In genomic region chrX:99534922-99535321, GRCm38 (mm10) we compare ENCODE assay signal across 12 mouse cellular contexts.
A peak's percentile ranks its signal among the peaks of the same experiment; 100 is the strongest.
DNase-seq lines count a peak whose midpoint lies in the region; ATAC-seq and TF ChIP-seq lines count a peak whose summit lies in the region.
"Had no signal": no experiment of that assay in that cellular context is flagged by ENCODE, and none has a peak within 500 bp of the region (broad histone marks: within the 10 kb centered on the region; RNA-seq: fewer than 3 reads in every experiment).

No protein-coding gene starts in this region.

- TF ChIP-seq CTCF in kidney, adult 2 months (conservative IDR thresholded peaks at IDR 0.05; ENCODE audit: insufficient read depth, insufficient read length, low read depth, low read length), result no peak

- H3K4me1 ChIP-seq in kidney, adult 2 months (ENCODE audit: control insufficient read depth, insufficient read depth, low read length), result peaks cover 3% of the 10 kb centered on the region; the same call in 1 of the 2 replicates
- H3K4me1 ChIP-seq in kidney, embryonic 14.5 days (ENCODE audit: control insufficient read depth, insufficient read depth, low read length), result no peaks in the 10 kb centered on the region
- H3K4me1 ChIP-seq in midbrain, embryonic 16.5 days (ENCODE audit: control insufficient read depth, insufficient read depth, low read length), result peaks cover 8% of the 10 kb centered on the region; the same call in 1 of the 2 replicates

- no peak overlapping the region for H3K4me2 ChIP-seq in kidney, embryonic 14.5 days (replicated peaks; ENCODE audit: low read depth, low read length)
- no peak overlapping the region for H3K4me2 ChIP-seq in midbrain, embryonic 16.5 days (ENCODE audit: low read length)
- H3K4me2 ChIP-seq: hindbrain, embryonic 14.5 days; lung, embryonic 14.5 days had no signal

- no peak for TF ChIP-seq POLR2A in kidney, adult 2 months (IDR thresholded peaks at IDR 0.05; ENCODE audit: low read depth, low read length)

- no peaks in the 10 kb centered on the region for H3K36me3 ChIP-seq in kidney, adult 2 months (ENCODE audit: control insufficient read depth, insufficient read depth, low read length)
- no peaks in the 10 kb centered on the region for H3K36me3 ChIP-seq in kidney, embryonic 14.5 days (ENCODE audit: control insufficient read depth, insufficient read depth, low read length)
- no peaks in the 10 kb centered on the region for H3K36me3 ChIP-seq in midbrain, embryonic 16.5 days (ENCODE audit: control insufficient read depth, insufficient read depth, low read length)

- H3K9ac ChIP-seq in kidney, embryonic 14.5 days (ENCODE audit: low read depth, low read length), result no peak overlapping the region
- no peak overlapping the region for H3K9ac ChIP-seq in midbrain, embryonic 16.5 days (ENCODE audit: low read depth, low read length)
- H3K9ac ChIP-seq: hindbrain, embryonic 14.5 days; lung, embryonic 14.5 days had no signal

- H3K27ac ChIP-seq in kidney, adult 2 months (ENCODE audit: insufficient read depth, low read depth, low read length), result no peak overlapping the region
- H3K27ac ChIP-seq in kidney, embryonic 14.5 days (ENCODE audit: low read depth, low read length), result no peak overlapping the region
- H3K27ac ChIP-seq in midbrain, embryonic 16.5 days (ENCODE audit: low read length), result peak overlapping the region; percentile 55; the same call in 1 of the 2 replicates
- H3K27ac ChIP-seq: hindbrain, embryonic 14.5 days had no signal

- WGBS in kidney, adult 2 months, result 45% methylated on average over 4 of the region's 4 CpGs
- 73% methylated on average over 4 of the region's 4 CpGs for WGBS in kidney, embryonic 14.5 days
- 48% methylated on average over 4 of the region's 4 CpGs for WGBS in midbrain, embryonic 16.5 days

- H3K4me3 ChIP-seq in kidney, adult 2 months (ENCODE audit: insufficient read depth, low read depth, low read length), result no peak overlapping the region
- H3K4me3 ChIP-seq in kidney, embryonic 14.5 days (ENCODE audit: low read length), result no peak overlapping the region
- no peak overlapping the region for H3K4me3 ChIP-seq in midbrain, embryonic 16.5 days (ENCODE audit: low read depth, low read length)
- H3K4me3 ChIP-seq: myocyte had no signal

- no peaks in the 10 kb centered on the region for H3K27me3 ChIP-seq in kidney, adult 2 months (replicated peaks; ENCODE audit: control insufficient read depth, insufficient read depth, low read length)
- no peaks in the 10 kb centered on the region; the same call in 1 of the 2 replicates for H3K27me3 ChIP-seq in kidney, embryonic 14.5 days (ENCODE audit: control insufficient read depth, insufficient read depth, low read length)
- H3K27me3 ChIP-seq in midbrain, embryonic 16.5 days (ENCODE audit: control insufficient read depth, insufficient read depth, low read depth, low read length), result peaks cover 16% of the 10 kb centered on the region

- ATAC-seq in kidney, embryonic 14.5 days (ENCODE audit: low FRiP score, low TSS enrichment), result no peak
- ATAC-seq in midbrain, embryonic 16.5 days, result peak; percentile 69

- no peaks in the 10 kb centered on the region for H3K9me3 ChIP-seq in kidney, embryonic 14.5 days (ENCODE audit: control insufficient read depth, low read length)
- H3K9me3 ChIP-seq in midbrain, embryonic 16.5 days (replicated peaks; ENCODE audit: control insufficient read depth, low read length, poor library complexity, severe bottlenecking), result no peaks in the 10 kb centered on the region

- peak; percentile 26 for DNase-seq in adrenal gland, adult 2 months
- DNase-seq in adrenal gland, adult 8-10 months, result no peak
- peak; percentile 73 for DNase-seq in kidney, adult 2 months
- DNase-seq in right cerebral cortex, adult 2 months (ENCODE audit: low spot score in 2 of 2), result peak; percentile 31 to 42
- DNase-seq in right cerebral cortex, postnatal 14 days, result no peak
- DNase-seq in cerebellum, adult 8-10 months, result no peak
- DNase-seq: cerebellum, adult 11-12 months; lung, embryonic 14.5 days had no signal

Comparison
In these comparisons a context has a peak if more than half of its experiments do, and no peak if none do; other contexts are left out.
1. DNase-seq: peak in adrenal gland, adult 2 months (single experiment), kidney, adult 2 months (single experiment) and right cerebral cortex, adult 2 months (2 of 2); none in adrenal gland, adult 8-10 months (single experiment), right cerebral cortex, postnatal 14 days (single experiment) and cerebellum, adult 8-10 months (single experiment).